Mouse (Mus musculus): Measurements from ENCODE around the gene Aldh4a1.

Gene Aldh4a1

GRCm38 (mm10) chr4:139619765-139620164 is 2.9 kb upstream of the Aldh4a1 start:
- no peak for DNase-seq (ENCODE audit: low spot score)

GRCm38 (mm10) chr4:139623434-139624115 is 909 bp downstream of the Aldh4a1 start:
- no peak for DNase-seq (ENCODE audit: low spot score)

GRCm38 (mm10) chr4:139624116-139624489 is 1.4 kb downstream of the Aldh4a1 start:
- DNase-seq (ENCODE audit: low spot score), result no peak

GRCm38 (mm10) chr4:139624706-139625105 is 2.0 kb downstream of the Aldh4a1 start:
- no peak for DNase-seq (ENCODE audit: low spot score)

GRCm38 (mm10) chr4:139627361-139627760 is 4.7 kb downstream of the Aldh4a1 start:
- DNase-seq (ENCODE audit: low spot score), result no peak

DNA sequence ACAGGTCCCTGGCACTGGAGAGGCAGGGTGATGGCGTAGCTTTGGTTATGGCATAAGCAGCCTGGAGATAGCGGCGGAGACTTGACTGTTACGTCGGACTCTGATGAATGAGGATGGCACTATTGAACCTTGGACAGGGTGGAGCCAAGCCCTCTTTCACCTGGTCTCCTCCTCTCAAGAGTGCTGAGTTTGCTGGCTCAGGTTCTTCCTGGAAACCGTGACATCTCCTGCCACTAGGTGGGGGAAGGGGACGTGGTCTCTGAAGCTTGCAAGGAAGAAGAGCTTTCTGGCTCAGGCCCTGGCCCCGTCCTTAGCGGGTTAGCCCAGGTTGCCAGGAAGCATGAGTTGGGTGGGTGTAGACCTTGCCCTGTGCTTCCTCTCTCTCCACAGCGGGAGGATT is 7.5 kb downstream of the Aldh4a1 start:
- no peak for DNase-seq (ENCODE audit: low spot score)

GRCm38 (mm10) chr4:139631141-139631540 is 8.5 kb downstream of the Aldh4a1 start:
- no peak for DNase-seq (ENCODE audit: low spot score)

DNA sequence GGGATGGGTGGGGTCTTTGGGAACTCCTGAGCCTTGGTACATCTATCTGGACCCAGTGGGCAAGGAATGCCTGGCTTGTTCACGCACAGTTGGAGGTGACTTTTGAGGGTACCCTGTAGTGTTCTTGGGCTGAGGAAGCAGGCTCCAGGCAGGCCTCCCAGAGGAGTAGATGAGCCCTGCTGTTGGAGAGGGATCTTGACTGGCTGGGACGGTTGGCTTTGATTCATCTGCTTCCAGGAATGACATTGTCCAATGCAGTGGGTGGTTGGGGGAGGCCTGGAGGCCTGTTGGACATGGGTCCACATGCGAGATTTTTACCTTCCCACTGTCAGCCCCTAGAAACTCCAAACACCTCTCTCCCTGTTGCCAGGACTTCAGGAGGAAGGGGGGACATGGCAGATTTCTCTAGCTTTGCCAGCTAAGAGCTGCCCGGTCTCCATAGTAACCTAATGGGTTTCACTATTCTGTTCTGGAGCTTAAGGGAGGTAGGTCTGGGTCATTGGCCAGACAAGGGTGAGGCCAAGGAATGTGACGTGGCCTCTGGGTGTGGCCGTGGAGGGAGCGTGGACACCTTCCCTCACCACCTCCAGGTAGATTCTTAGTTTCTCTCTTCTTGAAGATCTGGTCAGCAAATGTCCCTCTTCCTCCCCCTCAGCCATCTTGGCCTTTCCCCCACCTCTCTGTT is 9.0 kb downstream of the Aldh4a1 start:
- no peak for DNase-seq (ENCODE audit: low spot score)

GRCm38 (mm10) chr4:139632254-139632580 is 9.6 kb downstream of the Aldh4a1 start:
- no peak for DNase-seq (ENCODE audit: low spot score)

GRCm38 (mm10) chr4:139636373-139636772 is 13.7 kb downstream of the Aldh4a1 start:
- DNase-seq (ENCODE audit: low spot score), result no peak

DNA sequence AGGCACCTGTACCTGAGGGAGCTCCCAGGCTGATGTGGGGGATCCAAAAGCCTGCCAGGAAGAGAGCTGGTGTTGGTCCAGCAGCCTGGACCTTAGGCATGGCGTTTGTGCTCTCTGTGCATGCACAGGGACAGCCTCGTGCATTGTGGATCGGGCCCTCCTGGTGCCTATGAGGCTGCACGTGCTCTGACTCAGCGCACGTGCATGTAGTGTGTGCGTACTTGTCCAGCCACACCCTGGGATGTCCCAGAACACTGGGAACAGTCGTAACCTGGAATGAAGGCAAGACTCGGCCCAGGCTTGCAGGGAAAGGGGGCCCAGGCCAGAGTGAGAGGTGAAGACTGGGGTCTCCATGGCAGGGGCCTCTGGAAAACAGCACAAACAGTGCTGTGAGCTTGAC is 15.2 kb downstream of the Aldh4a1 start:
- no peak for DNase-seq (ENCODE audit: low spot score)

DNA sequence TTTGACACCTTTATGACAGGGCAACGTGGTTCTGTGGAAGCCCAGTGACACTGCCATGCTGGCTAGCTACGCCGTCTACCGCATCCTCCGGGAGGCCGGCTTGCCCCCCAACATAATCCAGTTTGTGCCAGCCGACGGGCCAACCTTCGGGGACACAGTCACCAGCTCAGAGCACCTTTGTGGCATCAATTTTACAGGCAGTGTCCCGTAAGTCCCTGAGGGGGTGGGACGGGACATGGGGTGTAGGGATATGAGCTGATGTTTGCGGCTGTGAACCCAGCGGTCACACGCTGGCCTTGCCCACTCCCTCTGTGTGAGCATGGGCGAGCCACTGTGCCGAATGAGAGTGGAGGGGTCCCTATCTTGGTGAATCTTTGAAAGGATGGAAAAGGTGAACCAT is 15.7 kb downstream of the Aldh4a1 start:
- no peak for DNase-seq (ENCODE audit: low spot score)

DNA sequence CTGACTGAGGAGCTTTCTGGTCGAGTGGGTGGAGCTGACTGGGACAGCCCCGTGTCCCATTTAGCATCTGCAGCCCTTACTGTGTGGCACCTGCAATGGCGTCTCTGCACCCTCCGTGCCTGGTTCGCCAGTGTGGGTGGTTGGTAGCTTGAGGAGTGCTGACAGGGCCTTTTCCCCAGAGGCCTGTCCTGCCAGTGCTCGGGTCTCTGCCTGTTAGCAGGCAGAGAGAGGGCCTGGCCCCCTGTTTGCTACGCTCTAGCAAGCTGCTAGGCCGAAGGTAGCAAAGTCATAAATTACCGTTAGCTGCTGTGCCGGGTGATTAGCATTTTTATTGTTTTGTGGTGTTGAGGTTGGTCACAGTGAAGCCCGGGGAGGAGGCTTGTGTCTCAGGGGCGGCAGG is 17.1 kb downstream of the Aldh4a1 start:
- no peak for DNase-seq (ENCODE audit: low spot score)

DNA sequence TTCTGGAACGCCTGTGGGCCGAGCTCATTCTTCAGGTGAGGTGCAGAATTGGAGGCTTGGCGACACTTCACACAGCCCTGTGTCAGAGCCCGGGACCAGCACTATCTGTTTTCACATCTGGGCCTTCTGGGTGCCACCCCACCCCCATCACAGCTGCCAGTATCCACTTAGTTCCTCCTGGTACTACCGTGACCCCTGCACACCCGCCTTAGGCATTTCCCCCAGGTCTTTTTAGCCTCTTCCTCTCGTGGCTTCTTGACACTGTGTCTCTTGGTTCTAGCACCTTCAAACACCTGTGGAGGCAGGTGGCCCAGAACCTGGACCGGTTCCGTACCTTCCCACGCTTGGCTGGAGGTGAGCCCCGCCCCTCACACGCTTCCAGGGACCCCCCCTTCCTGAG is 17.7 kb downstream of the Aldh4a1 start:
- no peak for DNase-seq (ENCODE audit: low spot score)

- no peak for DNase-seq (ENCODE audit: low spot score)
These were observed 18.1 kb downstream of the Aldh4a1 start for GRCm38 (mm10) chr4:139640775-139641174.

DNA sequence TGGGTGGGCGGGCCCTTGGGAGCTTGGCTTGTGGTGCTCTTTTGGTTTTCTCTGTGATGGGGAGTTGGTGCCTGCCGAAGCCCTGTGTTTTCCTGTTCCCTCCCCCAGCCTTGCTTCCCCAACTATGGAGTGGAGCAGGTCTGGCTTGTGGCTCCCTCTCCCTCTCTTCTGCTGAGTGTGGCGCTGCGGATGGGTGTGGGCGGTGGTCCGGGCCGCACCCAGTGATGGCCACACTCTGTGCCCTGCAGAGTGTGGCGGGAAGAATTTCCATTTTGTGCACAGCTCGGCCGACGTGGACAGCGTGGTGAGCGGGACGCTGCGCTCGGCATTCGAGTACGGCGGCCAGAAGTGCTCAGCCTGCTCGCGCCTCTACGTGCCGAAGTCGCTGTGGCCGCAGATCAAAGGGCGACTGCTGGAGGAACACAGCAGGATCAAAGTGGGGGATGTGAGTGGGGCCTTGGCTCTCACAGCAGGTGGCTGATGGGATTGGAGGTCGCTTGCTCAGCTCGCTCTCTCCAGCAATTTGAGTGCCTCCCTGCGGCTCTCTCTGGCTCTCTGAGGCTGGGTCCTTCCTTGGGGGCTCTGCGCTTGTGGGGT is 19.3 kb downstream of the Aldh4a1 start:
- no peak for DNase-seq (ENCODE audit: low spot score)

GRCm38 (mm10) chr4:139643972-139644371 is 21.3 kb downstream of the Aldh4a1 start:
- peak; percentile 50 for DNase-seq (ENCODE audit: low spot score)

DNA sequence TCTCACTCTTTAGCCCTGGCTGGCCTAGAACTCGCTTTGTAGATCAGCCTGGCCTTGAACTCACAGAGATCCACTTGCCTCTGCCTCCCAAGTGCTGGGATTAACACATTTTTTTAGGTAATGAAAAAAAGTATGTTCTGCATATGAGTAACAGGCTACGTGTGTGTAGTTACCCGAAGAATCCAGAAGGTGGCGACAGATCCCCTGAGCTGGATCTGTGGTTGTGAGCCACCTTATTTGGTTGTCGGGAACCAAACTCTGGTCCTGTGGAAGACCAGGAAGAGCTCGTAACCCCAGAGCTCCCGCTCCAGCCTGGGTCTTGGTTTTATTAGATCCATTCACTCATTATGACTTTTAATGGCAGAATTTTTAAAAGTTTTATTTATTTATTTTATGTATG is 24.2 kb downstream of the Aldh4a1 start:
- no peak for DNase-seq (ENCODE audit: low spot score)

- no peak for DNase-seq (ENCODE audit: low spot score)
These were observed 27.5 kb downstream of the Aldh4a1 start for GRCm38 (mm10) chr4:139650086-139650743.

GRCm38 (mm10) chr4:139650907-139651306 is 28.2 kb downstream of the Aldh4a1 start:
- DNase-seq (ENCODE audit: low spot score), result no peak

DNA sequence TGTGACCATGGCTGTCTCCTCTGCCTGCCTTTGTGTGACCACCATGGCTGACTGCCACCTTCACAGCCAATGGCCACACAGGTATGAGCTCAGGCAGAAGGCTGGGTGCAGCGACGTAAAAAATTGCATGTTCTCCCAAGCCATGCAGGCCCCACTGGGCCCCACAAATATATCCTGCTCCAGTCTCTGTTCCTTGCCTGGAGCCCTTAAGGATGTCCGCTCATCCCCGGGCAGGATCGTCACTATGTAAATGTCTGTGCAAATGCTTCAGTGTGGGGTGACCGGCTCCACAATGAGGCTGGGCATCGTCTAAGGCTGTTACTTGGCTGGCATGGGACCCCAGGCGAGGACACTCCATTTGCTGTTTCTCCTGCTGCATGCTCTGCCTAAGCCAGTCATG is 30.6 kb downstream of the Aldh4a1 start, which contains the start of gene Tas1r2:
Gene Tas1r2, plus strand, starts transcription at position 301 of the 400 bp plus-strand sequence.
- no peak for DNase-seq (ENCODE audit: low spot score)

DNA sequence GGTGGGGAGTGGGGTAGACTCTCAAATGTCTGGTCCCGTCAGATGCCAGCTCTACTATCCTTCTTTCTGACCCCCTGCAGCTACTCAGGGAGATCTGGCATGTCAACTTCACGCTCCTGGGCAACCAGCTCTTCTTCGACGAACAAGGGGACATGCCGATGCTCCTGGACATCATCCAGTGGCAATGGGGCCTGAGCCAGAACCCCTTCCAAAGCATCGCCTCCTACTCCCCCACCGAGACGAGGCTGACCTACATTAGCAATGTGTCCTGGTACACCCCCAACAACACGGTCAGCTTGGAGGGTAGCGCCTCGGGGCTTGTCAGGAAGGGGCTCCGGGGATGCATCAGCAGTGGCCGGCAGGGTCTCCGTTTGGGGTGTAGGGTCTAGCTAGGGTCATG is 39.2 kb downstream of the Aldh4a1 start:
- DNase-seq (ENCODE audit: low spot score), result no peak

GRCm38 (mm10) chr4:139667632-139668031 is 45.0 kb downstream of the Aldh4a1 start:
- no peak for DNase-seq (ENCODE audit: low spot score)

Data from urinary bladder, postnatal 10 days (tissue).